Mouse (Mus musculus): Measurements from ENCODE around the gene Slc30a1.
A peak's percentile ranks its signal among the peaks of the same experiment; 100 is the strongest.

Slc30a1 gene

GRCm38 (mm10) chr1:191896806-191897552, 9.6 kb upstream of the Slc30a1 start:
- DNase-seq (ENCODE audit: low spot score in 2 of 2), result no peak

GRCm38 (mm10) chr1:191905637-191906533, 682 bp upstream of the Slc30a1 start:
- DNase-seq (ENCODE audit: low spot score in 2 of 2), result peak in 1 of 2 experiments; percentile 57

DNA sequence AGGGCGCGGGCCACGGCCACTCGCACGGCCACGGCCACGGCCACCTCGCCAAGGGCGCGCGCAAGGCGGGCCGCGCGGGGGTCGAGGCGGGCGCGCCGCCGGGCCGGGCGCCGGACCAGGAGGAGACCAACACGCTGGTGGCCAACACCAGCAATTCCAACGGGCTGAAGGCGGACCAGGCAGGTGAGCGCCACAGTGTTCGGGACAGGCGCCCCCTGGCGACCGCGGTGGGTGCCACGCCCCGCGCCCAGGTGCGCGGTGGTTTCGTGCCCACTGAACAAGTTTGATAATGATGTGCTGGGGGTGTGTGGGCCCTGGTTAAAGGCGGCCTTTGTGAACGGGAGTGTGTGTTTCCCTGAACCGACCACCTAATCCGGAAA, 854 bp downstream of the Slc30a1 start:
- DNase-seq (ENCODE audit: low spot score in 2 of 2), result peak; percentile 77 to 78

DNA sequence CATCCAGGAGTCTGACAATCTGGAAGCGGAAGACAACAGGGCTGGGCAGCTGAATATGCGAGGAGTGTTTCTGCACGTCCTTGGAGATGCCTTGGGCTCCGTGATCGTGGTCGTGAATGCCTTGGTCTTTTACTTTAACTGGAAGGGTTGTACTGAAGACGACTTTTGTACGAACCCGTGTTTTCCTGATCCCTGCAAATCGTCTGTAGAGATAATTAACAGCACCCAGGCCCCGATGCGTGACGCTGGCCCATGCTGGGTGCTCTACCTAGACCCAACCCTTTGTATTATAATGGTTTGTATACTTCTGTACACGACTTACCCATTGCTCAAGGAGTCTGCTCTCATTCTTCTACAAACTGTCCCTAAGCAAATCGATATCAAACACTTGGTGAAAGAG, 2.3 kb downstream of the Slc30a1 start:
- DNase-seq (ENCODE audit: low spot score in 2 of 2), result no peak

DNA sequence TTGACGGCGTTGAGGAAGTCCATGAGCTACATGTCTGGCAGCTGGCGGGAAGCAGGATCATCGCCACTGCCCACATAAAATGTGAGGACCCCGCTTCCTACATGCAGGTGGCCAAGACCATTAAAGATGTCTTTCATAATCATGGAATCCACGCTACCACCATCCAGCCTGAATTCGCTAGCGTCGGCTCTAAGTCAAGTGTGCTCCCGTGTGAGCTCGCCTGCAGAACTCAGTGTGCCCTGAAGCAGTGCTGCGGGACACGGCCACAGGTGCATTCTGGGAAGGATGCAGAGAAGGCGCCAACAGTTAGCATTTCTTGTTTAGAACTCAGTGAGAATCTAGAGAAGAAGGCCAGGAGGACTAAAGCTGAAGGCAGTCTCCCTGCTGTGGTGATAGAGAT, 2.7 kb downstream of the Slc30a1 start:
- DNase-seq (ENCODE audit: low spot score in 2 of 2), result no peak

DNA sequence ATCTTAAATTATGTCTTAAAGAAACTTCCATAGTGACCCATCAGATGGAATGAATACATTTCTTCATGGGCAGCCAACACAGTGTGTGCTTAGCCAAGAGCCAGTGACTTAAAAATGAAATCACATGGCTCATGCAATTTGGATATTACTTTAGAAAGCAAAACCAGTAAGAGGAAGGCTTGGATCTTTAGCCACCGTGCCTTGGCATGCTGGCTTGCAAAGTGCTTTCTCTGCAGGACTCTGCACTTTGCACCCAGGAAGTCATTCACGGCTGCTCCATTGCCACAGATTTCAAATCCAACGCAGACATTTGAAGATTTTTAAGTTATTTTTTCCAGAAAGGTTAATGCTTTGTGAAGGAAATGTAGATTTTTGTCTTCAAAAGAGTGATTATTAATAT, 4.1 kb downstream of the Slc30a1 start:
- no peak for DNase-seq (ENCODE audit: low spot score in 2 of 2)

- no peak for DNase-seq (ENCODE audit: low spot score in 2 of 2)
These were observed 4.6 kb downstream of the Slc30a1 start for GRCm38 (mm10) chr1:191911067-191911668.

DNA sequence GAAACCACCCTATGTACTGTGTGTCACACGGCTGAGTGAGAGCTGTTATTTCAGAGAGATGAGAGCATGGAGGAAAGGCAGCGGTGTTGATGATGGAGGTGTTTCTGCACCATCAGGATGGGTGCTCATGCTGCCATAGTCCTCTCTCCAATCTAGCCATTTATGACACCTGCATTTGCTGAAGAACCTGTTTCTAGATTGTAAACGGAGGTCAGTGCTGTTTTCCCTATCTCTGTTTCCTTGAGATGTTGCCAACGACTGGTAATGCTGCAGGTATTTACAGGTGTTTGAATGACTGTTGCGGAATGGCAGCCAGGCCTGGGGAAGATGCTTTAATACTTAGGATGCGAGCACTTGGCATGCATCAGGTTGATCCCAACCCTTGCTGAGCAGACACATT, 8.1 kb downstream of the Slc30a1 start:
- no peak for DNase-seq (ENCODE audit: low spot score in 2 of 2)

DNA sequence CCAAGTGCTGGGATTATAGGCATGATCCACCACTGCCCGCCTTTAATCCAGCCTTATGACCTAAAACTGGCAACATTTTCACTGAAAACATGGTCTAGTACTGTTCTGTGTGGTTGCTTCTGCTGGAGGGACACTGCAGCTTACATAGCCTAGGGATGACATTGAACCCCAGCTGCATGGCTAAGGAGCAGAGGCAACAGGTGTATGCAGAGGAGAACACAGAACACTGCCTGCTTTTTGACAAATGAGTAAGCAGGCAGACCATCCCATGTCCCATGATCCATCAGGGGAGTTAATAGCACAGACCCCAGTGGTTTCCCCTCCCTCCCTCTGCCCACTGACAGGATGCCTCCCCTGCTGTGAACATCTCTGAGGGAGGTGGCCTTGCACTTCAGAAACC, 9.0 kb downstream of the Slc30a1 start:
- DNase-seq (ENCODE audit: low spot score in 2 of 2), result no peak

GRCm38 (mm10) chr1:191916876-191917275, 10.3 kb downstream of the Slc30a1 start:
- DNase-seq (ENCODE audit: low spot score in 2 of 2), result no peak

DNA sequence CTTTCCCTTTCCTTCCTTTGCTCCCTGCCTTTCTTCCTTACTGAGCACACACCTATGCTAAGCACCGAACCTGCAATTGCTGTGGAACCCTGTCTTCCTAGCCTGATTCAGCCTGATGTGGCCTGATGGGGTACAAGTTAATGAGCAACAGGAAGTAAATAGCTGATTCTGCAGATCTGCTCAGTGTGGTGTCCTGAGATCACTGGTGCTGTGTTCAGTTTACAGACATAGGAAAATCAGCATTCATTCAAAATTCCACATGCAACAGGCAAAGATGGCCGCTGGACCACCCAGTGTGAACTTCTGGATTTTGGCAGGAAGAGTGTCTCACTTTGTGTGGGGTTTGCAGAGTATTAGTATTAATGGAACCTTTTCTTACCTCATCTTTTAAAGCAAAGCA, 12.8 kb downstream of the Slc30a1 start:
- no peak for DNase-seq (ENCODE audit: low spot score in 2 of 2)

DNA sequence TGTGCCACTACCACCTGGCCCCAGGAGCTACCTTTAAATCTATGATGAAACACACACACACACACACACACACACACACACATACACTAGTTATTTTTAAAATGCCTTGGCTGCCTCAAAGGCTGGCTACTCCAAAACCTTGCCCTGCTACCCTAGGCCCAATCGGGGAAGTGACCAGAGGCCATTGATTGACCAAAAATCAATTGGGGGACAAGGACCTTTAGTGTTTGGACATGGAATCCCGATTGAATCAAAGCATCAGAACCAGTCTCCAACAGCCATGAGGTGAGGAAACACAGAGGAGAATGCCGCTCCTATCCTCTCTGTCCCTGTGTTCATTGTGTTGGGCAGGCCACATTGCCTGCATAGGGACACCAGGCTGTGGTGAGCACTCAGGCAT, 15.1 kb downstream of the Slc30a1 start:
- no peak for DNase-seq (ENCODE audit: low spot score in 2 of 2)

DNA sequence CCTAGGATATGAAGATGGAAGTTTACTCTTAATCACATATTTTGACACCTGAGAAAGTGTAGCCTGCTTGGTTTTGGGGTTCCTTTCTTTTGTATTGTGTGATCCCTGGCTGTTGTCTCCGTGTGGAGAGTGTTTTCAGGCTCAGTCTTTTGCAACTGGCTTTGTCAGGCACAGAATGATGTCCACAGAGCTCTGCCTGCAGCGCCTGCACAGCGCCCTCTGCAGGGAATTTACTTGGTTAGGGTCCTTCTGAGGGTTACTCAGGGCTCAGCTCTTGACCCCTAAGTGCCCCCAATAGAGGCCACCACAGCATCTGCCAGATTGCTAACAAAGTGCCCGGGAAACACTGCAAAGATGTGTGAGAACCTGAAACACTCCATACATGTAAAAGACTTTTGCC, 18.9 kb downstream of the Slc30a1 start:
- DNase-seq (ENCODE audit: low spot score in 2 of 2), result no peak

DNA sequence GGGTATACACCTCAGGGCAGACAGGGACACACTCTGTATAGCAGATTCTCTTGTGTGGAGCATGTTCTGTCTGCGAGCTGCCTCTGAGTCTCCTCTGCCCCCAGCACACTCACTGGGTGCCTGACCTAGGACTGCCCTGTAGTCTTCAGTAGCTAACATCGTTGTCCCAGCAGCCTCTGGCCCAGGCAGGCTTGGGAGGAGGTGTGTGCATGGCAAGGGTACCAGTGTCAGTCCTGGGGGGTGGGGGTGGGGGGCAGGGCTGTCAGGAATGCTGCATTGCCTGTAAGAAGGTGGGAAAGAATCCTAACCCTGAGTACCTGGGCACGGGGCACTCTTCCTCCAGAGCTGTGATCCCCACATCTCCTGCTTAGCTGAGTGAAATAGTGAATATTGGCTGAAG, 20.1 kb downstream of the Slc30a1 start:
- no peak for DNase-seq (ENCODE audit: low spot score in 2 of 2)

GRCm38 (mm10) chr1:191928345-191928744, 21.8 kb downstream of the Slc30a1 start:
- DNase-seq (ENCODE audit: low spot score in 2 of 2), result no peak

GRCm38 (mm10) chr1:191929065-191929464, 22.5 kb downstream of the Slc30a1 start:
- no peak for DNase-seq (ENCODE audit: low spot score in 2 of 2)

DNA sequence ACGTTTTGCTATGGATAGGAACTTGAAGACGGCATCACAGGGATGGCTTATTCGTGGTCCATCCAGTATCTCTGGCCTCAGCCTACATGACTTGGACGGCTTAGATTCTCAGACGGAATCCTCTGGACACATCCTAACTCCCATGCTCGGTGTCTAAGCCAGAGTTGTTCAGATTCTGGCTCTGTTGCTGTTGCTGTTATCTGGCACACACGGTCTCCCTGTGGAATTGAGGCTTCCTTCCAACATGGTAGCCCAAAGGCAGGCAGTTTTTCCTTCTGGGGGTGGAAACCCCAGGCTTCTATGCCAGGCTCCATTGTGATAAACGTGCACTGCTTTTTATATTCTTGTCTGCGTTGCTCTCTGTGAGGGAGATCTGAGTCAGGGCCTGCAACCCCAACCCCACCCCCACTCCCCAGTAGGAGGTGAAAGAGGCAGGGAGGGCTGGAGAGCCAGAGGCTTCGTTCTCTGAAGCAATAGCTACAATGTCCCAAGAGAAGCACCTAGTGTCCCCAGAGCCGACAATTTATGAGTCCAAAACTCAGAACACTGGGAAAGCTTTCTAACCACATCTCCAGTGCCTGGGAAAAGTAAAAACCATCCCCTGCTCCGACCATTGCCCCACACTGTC, 23.4 kb downstream of the Slc30a1 start:
- no peak for DNase-seq (ENCODE audit: low spot score in 2 of 2)

DNA sequence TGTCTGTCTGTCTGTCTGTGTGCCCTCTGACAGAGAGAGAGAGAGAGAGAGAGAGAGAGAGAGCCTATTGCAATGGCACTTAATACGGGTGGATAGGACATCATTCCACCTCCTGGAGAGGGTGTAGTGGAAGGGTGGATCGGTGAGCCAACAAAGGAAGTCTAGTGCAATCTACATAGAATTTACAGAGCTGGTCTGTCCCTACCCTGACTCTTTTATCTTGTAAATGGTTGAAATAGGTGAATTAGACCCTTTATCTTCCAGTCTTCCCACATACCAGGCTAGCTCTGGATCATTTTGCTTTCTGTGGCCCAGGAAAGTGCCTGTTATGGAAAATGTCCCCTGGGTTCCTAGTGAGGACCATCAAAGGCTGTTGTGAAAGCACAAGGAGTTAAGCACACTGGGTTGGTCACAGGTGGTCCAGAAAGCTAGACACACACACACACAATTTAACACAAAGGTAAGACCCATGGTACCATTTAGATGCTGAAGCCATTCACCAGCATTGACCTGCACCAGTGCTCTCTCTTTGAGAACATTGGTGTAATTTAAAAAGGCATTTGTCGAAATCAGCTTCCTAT, 24.0 kb downstream of the Slc30a1 start:
- DNase-seq (ENCODE audit: low spot score in 2 of 2), result no peak

DNA sequence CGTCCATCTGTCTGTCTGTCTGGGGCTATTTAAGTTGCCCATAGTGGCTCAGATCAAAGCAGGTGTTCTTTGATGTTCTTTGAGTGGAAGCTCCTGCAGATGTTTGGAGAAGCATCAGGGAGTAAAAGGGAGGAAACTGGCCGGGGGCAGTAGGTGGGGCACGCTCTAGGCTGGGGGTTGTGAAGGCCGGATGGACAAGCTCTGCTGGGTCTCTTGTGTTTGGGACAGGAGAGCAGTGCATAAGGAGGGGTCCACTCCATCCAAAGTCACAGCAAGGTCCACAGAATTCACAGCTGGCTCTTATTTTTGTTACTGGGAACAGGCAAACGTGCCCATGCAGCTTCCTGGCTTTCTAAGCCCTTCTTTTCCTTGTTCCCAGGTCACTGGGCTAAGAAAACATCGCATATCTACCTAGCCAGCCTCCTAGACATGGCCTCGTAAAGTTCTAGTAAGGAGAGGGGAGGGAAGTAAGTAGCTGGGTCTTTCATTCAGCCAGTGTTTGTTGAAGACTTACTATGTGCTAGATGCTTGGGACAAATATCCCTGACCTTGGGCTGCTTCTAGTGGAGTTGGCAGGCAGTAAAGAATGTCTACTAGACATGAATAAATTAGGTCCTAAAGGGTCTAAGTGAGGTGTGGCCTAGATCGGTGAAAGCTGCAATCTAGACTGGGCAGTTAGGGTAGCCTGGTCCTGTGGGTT, 25.9 kb downstream of the Slc30a1 start:
- no peak for DNase-seq (ENCODE audit: low spot score in 2 of 2)

GRCm38 (mm10) chr1:191932986-191933632, 26.5 kb downstream of the Slc30a1 start:
- no peak for DNase-seq (ENCODE audit: low spot score in 2 of 2)

- no peak for DNase-seq (ENCODE audit: low spot score in 2 of 2)
These were observed 37.1 kb downstream of the Slc30a1 start for GRCm38 (mm10) chr1:191943638-191944037.
